Mouse (Mus musculus): Measurements from ENCODE around the gene Ezh2.

Ezh2 gene

DNA sequence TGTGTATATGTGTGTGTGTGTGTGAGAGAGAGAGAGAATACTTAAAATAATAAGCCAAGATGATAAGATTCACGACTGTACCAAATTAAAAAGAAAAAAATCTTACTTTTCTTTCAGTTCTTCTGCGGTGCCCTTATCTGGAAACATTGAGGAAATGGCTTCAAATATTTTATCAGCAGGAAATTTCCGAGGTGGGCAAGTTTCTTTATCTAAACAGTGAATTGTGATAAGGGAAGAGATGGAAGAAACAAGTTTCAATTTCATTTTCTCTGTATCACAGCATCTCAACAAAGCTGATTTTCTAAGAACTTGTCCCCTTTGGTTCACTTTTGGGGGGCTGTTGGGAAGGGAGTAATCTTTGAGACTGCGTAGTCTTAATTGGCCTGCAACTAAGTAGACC lies 42.9 kb downstream of the Ezh2 start:
- DNase-seq (ENCODE audit: low read depth, low spot score), result no peak

DNA sequence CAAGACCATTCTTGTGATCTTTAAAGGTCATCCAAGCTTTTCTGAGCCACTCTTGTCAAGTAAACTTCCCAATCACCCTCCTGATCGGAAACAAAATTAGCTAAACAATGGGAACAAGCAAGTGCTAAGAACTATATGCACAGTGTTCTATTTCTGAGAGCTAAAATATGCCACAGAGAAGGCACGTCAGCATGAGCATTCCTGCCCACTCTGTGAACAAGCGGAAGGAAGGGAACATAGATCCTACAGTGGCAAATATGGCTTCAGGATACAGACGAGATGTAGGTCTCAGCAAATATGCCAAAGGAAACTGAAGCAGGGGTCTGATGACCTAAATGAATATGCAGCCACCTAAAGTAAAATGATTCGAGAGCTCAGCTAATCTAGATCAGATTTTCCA lies 59.8 kb downstream of the Ezh2 start:
- DNase-seq (ENCODE audit: low read depth, low spot score), result no peak

DNA sequence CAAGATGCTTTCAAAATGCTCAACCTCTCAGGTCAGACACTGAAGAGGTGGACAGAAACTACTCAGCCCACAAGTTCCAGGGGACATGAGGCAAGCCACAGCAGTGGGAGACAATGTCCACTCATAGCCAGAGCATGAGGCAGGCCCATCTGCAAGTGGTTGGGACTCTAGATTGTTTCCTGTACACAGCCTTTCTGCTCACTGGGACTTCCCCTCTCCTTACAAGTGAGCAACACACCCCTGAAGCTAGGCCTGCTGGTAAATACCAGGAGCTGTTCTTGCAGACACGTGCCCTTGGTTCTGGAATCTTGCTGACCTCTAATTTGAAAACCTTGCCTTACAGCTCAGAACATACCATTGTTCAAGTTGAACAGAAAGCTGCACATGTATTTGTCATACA lies 62.6 kb downstream of the Ezh2 start:
- DNase-seq (ENCODE audit: low read depth, low spot score), result no peak

DNA sequence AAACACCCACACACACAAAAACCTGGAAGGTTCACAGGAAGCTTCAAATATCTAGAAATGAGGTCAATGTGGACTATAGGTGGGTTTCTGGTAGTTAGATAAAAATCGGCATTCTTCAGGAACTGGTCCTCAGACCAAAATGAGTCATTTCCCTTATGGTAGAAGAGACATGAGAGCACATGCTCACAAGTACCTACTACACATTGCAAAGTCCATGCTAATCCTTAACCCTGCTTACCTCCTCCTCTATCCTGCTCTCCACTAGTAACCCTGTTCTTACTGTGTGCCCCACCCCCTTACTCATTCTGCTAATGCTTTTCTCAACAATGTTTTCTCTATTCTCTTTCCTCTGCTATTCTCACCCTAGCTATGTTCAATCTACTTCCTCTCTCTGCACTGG lies 67.5 kb downstream of the Ezh2 start:
- no peak for DNase-seq (ENCODE audit: low read depth, low spot score)

DNA sequence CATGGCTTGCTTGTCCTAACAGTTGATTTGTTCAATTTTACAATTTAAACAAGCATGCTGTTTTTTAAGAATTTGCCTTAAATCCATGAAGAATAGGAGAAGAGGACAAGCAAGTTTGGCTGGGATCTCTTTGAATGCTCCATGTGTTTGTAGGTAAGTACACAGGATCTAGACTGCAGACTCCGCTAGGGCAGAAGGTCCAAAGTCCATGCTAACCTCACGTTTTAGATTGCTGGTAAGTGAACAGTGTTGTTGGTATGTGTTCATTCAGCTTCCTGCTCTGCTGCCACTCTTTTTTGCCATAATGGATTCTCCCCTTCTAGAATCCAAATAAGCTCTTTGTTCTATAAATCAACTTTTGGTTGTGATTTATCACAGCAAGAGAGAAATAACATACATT lies 68.0 kb downstream of the Ezh2 start:
- DNase-seq (ENCODE audit: low read depth, low spot score), result no peak

DNA sequence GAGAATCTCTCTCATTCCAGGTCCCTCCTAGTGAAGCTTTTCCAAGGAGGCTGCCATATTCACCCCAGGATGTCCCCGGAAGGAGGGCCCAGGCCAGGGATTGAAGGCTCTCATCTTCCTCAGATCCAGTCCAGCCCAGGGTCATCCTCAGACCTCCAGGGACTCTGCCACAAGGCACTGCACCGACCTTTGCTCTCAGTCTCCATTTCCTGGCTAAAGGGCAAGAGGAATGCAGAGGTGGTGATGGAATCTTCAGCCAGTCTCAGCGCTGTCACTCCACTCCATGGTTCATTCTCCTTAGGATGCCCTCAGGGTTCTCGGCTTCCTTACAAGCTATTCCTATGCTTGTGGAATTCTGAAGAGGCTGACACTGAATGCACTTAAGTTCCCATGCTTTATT lies 68.7 kb downstream of the Ezh2 start:
- no peak for DNase-seq (ENCODE audit: low read depth, low spot score)

DNA sequence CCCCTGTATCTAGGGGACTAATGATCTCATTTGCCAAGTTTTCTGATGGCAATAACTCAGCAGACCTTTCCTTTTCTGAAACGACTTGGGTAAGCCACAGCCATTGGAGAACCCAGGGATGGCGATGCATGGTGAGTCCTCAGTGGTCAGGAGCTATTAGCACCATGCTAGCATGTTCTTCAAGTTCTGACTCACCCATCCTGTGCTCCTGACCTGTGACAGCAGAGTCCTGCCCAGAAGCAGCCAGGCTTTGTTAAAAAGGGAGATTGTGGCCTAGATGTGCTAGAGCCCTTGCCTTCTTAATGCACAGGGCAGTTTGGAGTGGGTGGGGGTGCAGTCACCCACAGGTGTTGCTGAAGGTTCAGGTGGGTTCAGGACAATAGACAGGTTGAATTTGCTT lies 70.1 kb downstream of the Ezh2 start:
- DNase-seq (ENCODE audit: low read depth, low spot score), result no peak

DNA sequence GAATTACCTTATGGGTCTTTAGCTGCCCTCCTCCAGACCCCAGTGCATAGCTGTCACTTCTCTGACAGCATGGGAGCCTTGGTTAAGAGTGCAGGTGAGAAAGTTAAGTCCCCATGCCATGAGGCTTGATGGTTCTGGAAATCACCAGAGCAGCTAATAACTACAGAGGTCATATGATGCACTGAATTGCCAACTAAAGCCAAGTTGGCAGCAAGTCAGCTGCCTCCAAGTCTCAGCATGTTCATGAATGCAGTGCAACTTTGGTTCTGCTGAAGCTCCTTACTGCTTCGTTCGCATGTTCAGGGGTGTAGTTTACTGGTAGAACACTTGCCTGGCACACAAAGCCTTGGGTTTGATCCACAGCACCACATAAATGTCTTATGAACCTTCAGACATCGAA lies 72.7 kb downstream of the Ezh2 start:
- DNase-seq (ENCODE audit: low read depth, low spot score), result no peak

DNA sequence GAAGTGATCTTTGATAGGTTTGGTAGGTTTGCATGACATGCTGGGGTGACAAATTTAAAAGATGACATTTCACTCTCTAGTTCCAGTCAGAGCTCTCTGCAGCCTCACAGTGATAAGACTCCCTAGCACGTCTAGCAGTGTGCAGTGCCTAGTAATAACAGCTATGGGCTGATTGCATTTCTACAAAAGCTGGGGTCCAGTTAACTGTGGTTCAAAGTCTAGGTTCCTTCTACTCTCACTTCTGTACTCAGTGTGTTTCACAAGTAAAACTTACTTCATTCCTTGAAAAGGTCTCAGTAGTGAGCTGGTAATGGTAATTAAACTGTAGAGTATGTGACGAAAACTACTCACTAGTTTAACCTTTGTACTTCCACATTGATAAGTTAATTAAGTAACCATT lies 75.1 kb downstream of the Ezh2 start:
- DNase-seq (ENCODE audit: low read depth, low spot score), result no peak

DNA sequence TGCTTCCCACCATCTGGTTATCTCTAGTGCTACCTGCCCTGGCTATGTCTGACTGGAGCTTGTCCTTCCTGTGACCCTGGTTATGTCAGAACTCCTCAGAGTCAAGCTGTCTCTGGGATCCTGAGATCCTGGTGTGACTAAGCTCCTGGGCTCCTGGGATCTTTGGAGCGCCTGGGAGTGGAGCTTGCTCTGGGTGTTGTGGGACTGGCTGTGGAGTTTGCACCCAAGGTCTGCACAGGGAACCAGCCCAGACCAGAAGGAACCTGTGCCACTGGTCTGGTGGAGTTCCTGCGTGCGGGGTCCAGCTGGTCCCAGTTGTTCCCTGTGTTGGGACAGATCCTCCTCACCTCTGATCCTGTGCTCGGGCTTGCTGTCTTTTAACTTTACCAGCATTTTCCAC lies 100.6 kb downstream of the Ezh2 start:
- peak; percentile 88 for DNase-seq (ENCODE audit: low read depth, low spot score)

DNA sequence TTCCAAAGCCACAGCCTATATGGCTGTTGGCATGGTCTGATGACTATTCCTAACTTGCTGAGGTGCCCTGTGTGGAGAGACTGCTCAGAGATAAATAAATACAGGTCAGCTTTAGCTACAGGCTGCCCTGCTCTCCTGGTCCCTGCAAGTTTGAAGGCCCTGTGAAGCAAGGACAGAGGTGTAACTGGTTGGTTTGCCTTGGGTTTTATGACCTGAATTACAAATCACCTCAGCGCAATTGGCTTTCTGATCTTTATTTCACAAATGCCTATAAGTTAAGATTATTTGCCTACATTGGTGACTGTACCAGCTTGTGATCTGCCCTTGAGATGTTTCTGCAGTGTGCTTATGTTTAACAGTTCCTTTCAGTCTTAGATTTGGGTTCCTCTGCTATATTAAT lies 113.1 kb downstream of the Ezh2 start:
- DNase-seq (ENCODE audit: low read depth, low spot score), result no peak
